Mouse (Mus musculus) right cerebral cortex, postnatal 10 days (tissue): ENCODE measurements around the gene Nfatc4.
A peak's percentile ranks its signal among the peaks of the same experiment; 100 is the strongest.

Source experiments
- DNase-seq, 2 experiments: peaks; one replicate each; pipeline ENCODE4 v3.0.0; 2021; ENCODE audit warnings: low spot score in 2 of 2

Nfatc4 gene

DNA sequence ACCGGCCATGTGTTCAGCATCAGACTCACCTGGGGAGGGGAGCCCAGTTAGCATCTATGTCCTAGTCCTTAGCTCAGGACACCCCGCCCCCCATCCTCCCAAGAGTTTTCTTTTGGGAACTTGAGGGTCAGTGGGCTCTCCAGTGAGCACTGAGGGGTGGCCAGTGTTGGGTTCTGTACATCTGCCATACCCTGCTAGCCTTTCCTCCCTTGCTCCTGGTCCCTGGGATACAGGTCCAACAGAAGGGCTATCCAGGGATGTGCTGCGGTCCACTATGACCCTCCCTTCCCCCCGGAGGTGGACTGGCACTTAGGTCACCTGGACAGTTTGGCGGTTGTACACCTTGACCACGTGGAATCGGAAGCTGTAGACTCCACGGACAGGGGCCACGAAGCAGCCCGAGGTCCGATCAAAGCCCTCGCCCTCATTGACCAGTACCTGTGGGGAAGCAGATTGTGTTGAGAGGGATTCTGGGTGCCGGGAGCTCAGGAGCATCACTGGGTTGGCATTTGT, 60.3 kb downstream of the Nfatc4 start:
- DNase-seq = peak in 1 of 2 experiments; percentile 25
